Mouse (Mus musculus) heart, embryonic 14.5 days (tissue): Measurements from ENCODE around the gene Sufu. TPM values are rescaled to one million over a fixed set of nuclear protein-coding genes. Genes with fewer than 3 reads are reported as not detected.
A peak's percentile ranks its signal among the peaks of the same experiment; 100 is the strongest.

Experiments
- ATAC-seq: fragments of 200-750 bp; cut with Nextera tagmentation; 2 replicates; pipeline ENCODE4 v1.8.0; 2017; ENCODE audit warnings: low read depth, moderate TSS enrichment; ENCODE audit not compliant: insufficient number of reproducible peaks, insufficient read depth, low FRiP score
- H3K27ac ChIP-seq, 2 experiments: fragments of 200-500 bp in 1 of 2; fragments of 300-500 bp in 1 of 2; sonication (generic) in 1 of 2; replicated peaks in 1 of 2; 2 replicates each; pipeline ENCODE4 v1.5.1; 2012 to 2014; ENCODE audit warnings: low read depth in 2 of 2, low read length in 2 of 2, control low read depth in 1 of 2, mild to moderate bottlenecking in 1 of 2, mixed read lengths in 1 of 2; ENCODE audit not compliant: control insufficient read depth in 1 of 2, insufficient read depth in 1 of 2
- H3K27me3 ChIP-seq: fragments of 300-500 bp; sonication (generic); 2 replicates; pipeline ENCODE4 v1.6.1; 2014; ENCODE audit warnings: mild to moderate bottlenecking, low read length, control low read depth; ENCODE audit not compliant: control insufficient read depth, insufficient read depth
- H3K36me3 ChIP-seq: fragments of 300-500 bp; sonication (generic); 2 replicates; pipeline ENCODE4 v1.6.1; 2014; ENCODE audit warnings: mild to moderate bottlenecking, control low read depth, low read length, mixed read lengths; ENCODE audit not compliant: control insufficient read depth, insufficient read depth
- H3K4me1 ChIP-seq, 2 experiments: fragments of 200-500 bp in 1 of 2; fragments of 300-500 bp in 1 of 2; sonication (generic) in 1 of 2; 2 replicates each; pipeline ENCODE4 v1.6.1; 2012 to 2014; ENCODE audit warnings: low read length in 2 of 2, control low read depth in 1 of 2, mixed read lengths in 1 of 2; ENCODE audit not compliant: control insufficient read depth in 2 of 2, insufficient read depth in 2 of 2
- H3K4me2 ChIP-seq: fragments of 300-500 bp; sonication (generic); 2 replicates; pipeline ENCODE4 v1.6.1; 2014; ENCODE audit warnings: mild to moderate bottlenecking, low read length
- H3K4me3 ChIP-seq, 2 experiments: fragments of 200-500 bp in 1 of 2; fragments of 300-500 bp in 1 of 2; sonication (generic) in 1 of 2; 2 replicates each; pipeline ENCODE4 v1.5.1; 2012 to 2014; ENCODE audit warnings: low read length in 2 of 2, mild to moderate bottlenecking in 2 of 2, control low read depth in 1 of 2, low read depth in 1 of 2, moderate library complexity in 1 of 2; ENCODE audit not compliant: control insufficient read depth in 1 of 2, insufficient read depth in 1 of 2
- H3K9ac ChIP-seq: fragments of 300-500 bp; sonication (generic); 2 replicates; pipeline ENCODE4 v1.6.1; 2014; ENCODE audit warnings: mild to moderate bottlenecking, low read length
- H3K9me3 ChIP-seq: fragments of 300-500 bp; sonication (generic); 2 replicates; pipeline ENCODE4 v1.6.1; 2016; ENCODE audit warnings: low read length, control low read depth; ENCODE audit not compliant: control insufficient read depth
- WGBS: fragments of 180-500 bp; shearing (Covaris S2); extraction: QIAGEN DNeasy Blood & Tissue Kit; methylation state at CpG from one replicate; pipeline ENCODE4 v1.1.7; 2014; 5-methylcytosine and 5-hydroxymethylcytosine counted together
- polyA plus RNA-seq: library from polyadenylated mRNA; unstranded; fragments of >200 nt; fragmentation: Nextera tagmentation; extraction: Ambion mirVana; gene quantifications from 2 replicates; pipeline ENCODE4 v1.2.1, GENCODE M21; 2014

Sufu gene
- polyA plus RNA-seq, 1 experiment from 2014 or later: 18.8 TPM

GRCm38 (mm10) chr19:46434148-46434547 lies 37.5 kb downstream of the Sufu start:
- no peak overlapping the region for H3K9ac ChIP-seq
- WGBS: 76% methylated on average over 9 of the region's 9 CpGs
- H3K4me2 ChIP-seq: no peak overlapping the region
- no peak for ATAC-seq
- no peaks in the 10 kb centered on the region for H3K36me3 ChIP-seq
- no peaks in the 10 kb centered on the region for H3K27me3 ChIP-seq
- H3K4me1 ChIP-seq: no peaks in the 10 kb centered on the region
- no peaks in the 10 kb centered on the region for H3K9me3 ChIP-seq
- no peak overlapping the region for H3K27ac ChIP-seq
- no peak overlapping the region for H3K4me3 ChIP-seq

DNA sequence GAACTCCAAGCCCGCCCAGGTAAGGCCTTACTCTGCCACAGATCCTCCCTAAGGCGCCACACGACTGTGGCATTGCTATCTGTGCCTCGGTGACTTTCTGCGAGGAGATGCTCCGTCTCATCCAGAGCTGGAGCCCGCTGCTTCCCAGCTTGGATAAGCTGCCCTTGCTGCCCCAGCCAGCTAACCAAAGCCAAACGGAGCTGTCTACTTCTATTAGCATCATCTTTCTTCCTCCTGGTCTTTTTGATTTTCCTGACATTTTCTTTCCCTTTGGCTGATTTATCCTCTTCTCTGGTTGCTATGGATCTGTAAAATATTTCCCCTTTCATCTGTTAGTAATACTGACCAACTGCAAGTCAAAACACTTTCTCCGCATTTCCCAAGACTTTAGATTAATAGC lies 37.9 kb downstream of the Sufu start:
- Histone ChIP-seq H3K4me2 (no peak overlapping the region), H3K27me3 (no peaks in the 10 kb centered on the region), H3K9ac (no peak overlapping the region), H3K4me1 (no peaks in the 10 kb centered on the region), H3K4me3 (no peak overlapping the region), H3K36me3 (no peaks in the 10 kb centered on the region), H3K9me3 (no peaks in the 10 kb centered on the region), H3K27ac (no peak overlapping the region)
- WGBS: 82% methylated on average over 9 of the region's 9 CpGs
- no peak for ATAC-seq

- Histone ChIP-seq H3K36me3 (no peaks in the 10 kb centered on the region), H3K27ac (no peak overlapping the region)
- WGBS: 14% methylated on average over 7 of the region's 7 CpGs
Observed at GRCm38 (mm10) chr19:46435492-46435891, 38.8 kb downstream of the Sufu start.

DNA sequence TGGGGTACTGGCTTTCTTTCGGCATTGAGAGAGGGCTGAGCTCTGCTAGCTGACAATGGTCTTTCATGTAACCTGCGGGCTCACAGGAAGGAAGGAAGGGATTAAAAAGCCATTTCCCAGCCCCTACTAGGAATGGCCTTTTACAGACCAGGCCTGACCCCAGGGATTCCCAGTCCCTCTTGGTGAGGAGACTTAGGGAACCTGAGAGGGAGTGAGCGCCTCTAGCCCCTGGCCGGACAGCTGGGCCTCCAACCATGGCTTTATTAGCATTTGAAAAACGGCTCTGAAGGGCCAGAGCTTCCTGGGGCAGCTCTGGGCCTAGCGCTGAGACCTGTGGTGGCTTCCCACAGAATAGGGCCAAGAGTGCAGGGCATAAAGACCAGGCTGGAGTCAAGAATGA lies 46.8 kb downstream of the Sufu start:
- WGBS: 49% methylated on average over 6 of the region's 6 CpGs
- Histone ChIP-seq H3K27ac (0 out of 4 replicates have a peak overlapping the region, but pooled peaks of 1 of the 2 experiments have one; percentile 9), H3K4me3 (no peak overlapping the region), H3K4me2 (no peak overlapping the region), H3K36me3 (no peaks in the 10 kb centered on the region), H3K9me3 (no peaks in the 10 kb centered on the region), H3K27me3 (no peaks in the 10 kb centered on the region), H3K4me1 (peaks cover 6 to 10% of the 10 kb centered on the region in 2 experiments; a peak in 3 of 4 replicates), H3K9ac (no peak overlapping the region; the same call in 1 of the 2 replicates)
- no peak for ATAC-seq

More at GRCm38 (mm10) chr19:46435492-46435891, 38.8 kb downstream of the Sufu start:
- Histone ChIP-seq H3K9ac (no peak overlapping the region), H3K4me1 (no peaks in the 10 kb centered on the region), H3K27me3 (no peaks in the 10 kb centered on the region), H3K9me3 (no peaks in the 10 kb centered on the region), H3K4me2 (no peak overlapping the region), H3K4me3 (no peak overlapping the region)
- ATAC-seq: no peak

DNA sequence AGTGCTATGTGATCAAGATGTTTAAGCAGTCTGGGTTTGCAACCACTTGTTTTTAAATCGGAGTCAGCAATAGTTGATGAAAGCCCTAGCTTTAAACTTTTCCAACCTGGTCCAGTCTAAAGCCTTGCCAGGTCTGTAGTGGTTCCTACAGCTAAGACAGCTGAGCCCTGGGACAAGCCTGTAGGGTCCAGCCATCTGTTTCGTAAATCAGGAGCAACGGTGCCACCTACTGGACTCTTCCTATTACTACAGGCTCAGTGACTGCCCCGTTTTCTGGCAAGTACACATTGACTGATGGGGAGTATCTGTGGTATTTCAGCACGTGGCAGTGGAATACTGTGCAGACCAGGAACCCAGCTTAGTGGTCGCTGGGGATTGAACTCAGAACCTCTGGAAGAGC lies 47.5 kb downstream of the Sufu start:
- no peak overlapping the region for H3K4me3 ChIP-seq

GRCm38 (mm10) chr19:46445641-46446040 lies 48.9 kb downstream of the Sufu start:
- no peak overlapping the region for H3K9ac ChIP-seq
- no peak overlapping the region for H3K4me3 ChIP-seq
- no peak overlapping the region for H3K27ac ChIP-seq
- no peaks in the 10 kb centered on the region for H3K9me3 ChIP-seq
- H3K4me2 ChIP-seq: no peak overlapping the region
- peaks cover 3% of the 10 kb centered on the region for H3K36me3 ChIP-seq
- 35% methylated on average over 6 of the region's 6 CpGs for WGBS
- H3K4me1 ChIP-seq: peaks cover 6 to 12% of the 10 kb centered on the region in 2 experiments; a peak in 3 of 4 replicates
- ATAC-seq: 0 out of 2 replicates have a peak, but pooled peaks have one; percentile 13
- no peaks in the 10 kb centered on the region for H3K27me3 ChIP-seq

More for the DNA sequence above, 47.5 kb downstream of the Sufu start:
- 10% methylated on average over 6 of the region's 6 CpGs for WGBS
- Histone ChIP-seq H3K9ac (no peak overlapping the region), H3K27me3 (no peaks in the 10 kb centered on the region), H3K4me1 (peaks cover 6 to 12% of the 10 kb centered on the region in 2 experiments; a peak in 3 of 4 replicates), H3K4me2 (no peak overlapping the region), H3K27ac (no peak overlapping the region), H3K36me3 (no peaks in the 10 kb centered on the region), H3K9me3 (no peaks in the 10 kb centered on the region)
- 0 out of 2 replicates have a peak, but pooled peaks have one; percentile 28 for ATAC-seq

DNA sequence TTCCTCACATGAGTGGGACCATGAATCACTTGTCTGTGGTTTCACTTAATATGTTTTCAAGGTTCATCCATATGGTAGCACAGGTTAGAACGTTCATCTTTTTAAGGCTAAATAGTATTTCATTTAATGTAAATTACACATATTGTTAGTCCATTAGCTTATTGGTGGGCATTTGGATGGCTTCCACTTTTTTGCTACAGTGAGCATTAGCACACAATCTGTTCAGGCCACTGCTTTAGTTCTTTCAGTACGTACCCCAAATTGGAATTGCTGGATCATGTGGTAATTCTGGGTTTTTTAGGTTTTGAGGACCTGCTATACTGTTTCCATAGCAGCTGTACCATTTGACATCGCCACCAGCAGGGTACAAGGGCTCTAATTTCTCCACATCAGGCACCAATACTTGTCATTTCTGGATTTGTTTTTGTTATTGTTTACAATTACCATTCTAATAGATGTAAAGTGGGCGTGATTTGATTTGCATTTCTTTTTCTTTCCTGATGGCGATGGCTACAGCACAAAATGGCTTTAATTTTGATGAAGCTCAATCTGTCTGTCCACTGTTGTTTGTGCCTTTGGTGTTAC lies 49.8 kb downstream of the Sufu start:
- Histone ChIP-seq H3K9me3 (no peaks in the 10 kb centered on the region), H3K36me3 (peaks cover 12% of the 10 kb centered on the region), H3K4me2 (no peak overlapping the region), H3K4me1 (peaks cover 6 to 12% of the 10 kb centered on the region in 2 experiments; a peak in 3 of 4 replicates), H3K9ac (no peak overlapping the region), H3K27ac (no peak overlapping the region), H3K4me3 (no peak overlapping the region), H3K27me3 (no peaks in the 10 kb centered on the region)
- no peak for ATAC-seq
- 88% methylated on average over 5 of the region's 5 CpGs for WGBS

DNA sequence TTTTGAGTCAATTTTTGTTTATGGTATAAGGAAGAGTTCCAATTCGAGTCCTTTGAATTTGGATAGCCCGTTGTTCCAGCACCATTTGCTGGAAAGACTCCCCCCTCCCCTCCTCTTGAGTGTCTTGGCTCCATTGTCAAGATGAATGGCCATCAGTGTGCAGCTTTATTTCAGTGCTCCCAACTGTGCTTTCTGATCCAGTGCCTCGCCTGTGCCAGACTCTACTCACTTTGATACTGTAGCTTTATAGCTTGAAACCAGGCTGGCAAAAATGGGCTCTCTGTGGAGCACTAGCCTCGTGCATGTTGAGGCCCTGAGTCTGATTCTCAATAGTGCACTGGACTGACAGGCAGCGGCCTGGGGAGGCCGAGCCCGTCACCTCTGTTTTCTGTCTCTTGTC lies 50.4 kb downstream of the Sufu start:
- Histone ChIP-seq H3K9me3 (no peaks in the 10 kb centered on the region), H3K4me1 (peaks cover 6 to 15% of the 10 kb centered on the region in 2 experiments; a peak in 3 of 4 replicates), H3K27me3 (no peaks in the 10 kb centered on the region), H3K36me3 (peaks cover 13% of the 10 kb centered on the region), H3K4me3 (no peak overlapping the region), H3K27ac (no peak overlapping the region), H3K4me2 (no peak overlapping the region), H3K9ac (no peak overlapping the region)
- no peak for ATAC-seq
- WGBS: 60% methylated on average over 7 of the region's 7 CpGs
